ENCODE assay signal across 10 mouse cellular contexts in the genomic region with DNA sequence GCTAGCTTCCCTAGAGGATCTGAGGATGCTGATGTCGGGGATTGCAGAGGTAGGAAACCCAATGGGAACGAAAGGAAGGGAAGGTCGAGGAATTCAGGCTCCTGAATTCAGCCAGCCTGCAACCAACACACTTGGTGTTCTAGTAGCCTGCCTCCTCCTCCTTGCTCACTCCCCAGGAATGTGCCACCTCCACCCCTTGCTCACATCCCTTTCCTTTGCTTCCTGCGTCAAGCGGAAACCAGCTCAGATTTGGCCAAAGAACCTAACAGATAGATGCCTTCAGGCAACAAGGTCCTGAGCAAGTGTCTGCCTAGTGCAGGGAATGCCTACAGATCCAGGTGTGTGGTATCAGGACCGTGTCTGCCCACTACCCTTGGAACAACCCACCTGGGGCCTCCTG. TPM values are rescaled to one million over a fixed set of nuclear protein-coding genes. Genes with fewer than 3 reads are reported as not detected.
DNase-seq lines count a peak whose midpoint lies in the region; ATAC-seq lines count a peak whose summit lies in the region.
"Had no signal": no experiment of that assay in that cellular context is flagged by ENCODE, and none has a peak within 500 bp of the region (broad histone marks: within the 10 kb centered on the region; RNA-seq: fewer than 3 reads in every experiment).

No protein-coding gene starts in this region.

- ATAC-seq in kidney, embryonic 16.5 days (ENCODE audit: low FRiP score, low TSS enrichment): no peak
- no peak for ATAC-seq in heart, embryonic 15.5 days (replicated peaks; ENCODE audit: insufficient number of reproducible peaks, insufficient read depth, low FRiP score, low read depth)
- ATAC-seq in limb, embryonic 11.5 days (ENCODE audit: insufficient number of reproducible peaks, low FRiP score, low TSS enrichment, low read depth): no peak
- no peak for ATAC-seq in neural tube, embryonic 13.5 days (ENCODE audit: low read depth)

- H3K27me3 ChIP-seq in kidney, embryonic 16.5 days (ENCODE audit: insufficient read depth, low read length): peaks cover 21% of the 10 kb centered on the region
- H3K27me3 ChIP-seq in heart, embryonic 15.5 days: peaks cover 23% of the 10 kb centered on the region
- peaks cover 15% of the 10 kb centered on the region for H3K27me3 ChIP-seq in limb, embryonic 11.5 days (ENCODE audit: control insufficient read depth, insufficient read depth, low read length)
- H3K27me3 ChIP-seq in neural tube, embryonic 13.5 days: no peaks in the 10 kb centered on the region

- no peak for DNase-seq in kidney, adult 8-10 months
- no peak for DNase-seq in limb, embryonic 11.5 days (ENCODE audit: low spot score)
- no peak for DNase-seq in layer of hippocampus, adult 9-10 months (ENCODE audit: low spot score)
- DNase-seq in adrenal gland, postnatal 4 days (ENCODE audit: low spot score in 2 of 2): no peak
- DNase-seq in thymus, adult 18-20 months: no peak

- H3K4me3 ChIP-seq in kidney, embryonic 16.5 days (ENCODE audit: low read length): no peak overlapping the region; the same call in 1 of the 2 replicates
- no peak overlapping the region for H3K4me3 ChIP-seq in heart, embryonic 15.5 days
- H3K4me3 ChIP-seq in limb, embryonic 11.5 days (ENCODE audit: low read depth, low read length): no peak overlapping the region
- H3K4me3 ChIP-seq in neural tube, embryonic 13.5 days: no peak overlapping the region
- H3K4me3 ChIP-seq: erythroblast, embryonic 14.5 days had no signal

- peak overlapping the region; percentile 91 for H3K27ac ChIP-seq in kidney, embryonic 16.5 days (ENCODE audit: low read length)
- peak overlapping the region; percentile 65; the same call in 1 of the 2 replicates for H3K27ac ChIP-seq in heart, embryonic 15.5 days
- H3K27ac ChIP-seq in limb, embryonic 11.5 days (replicated peaks; ENCODE audit: low read depth, low read length): peak overlapping the region; percentile 45; the same call in 1 of the 2 replicates
- peak overlapping the region; percentile 91 for H3K27ac ChIP-seq in neural tube, embryonic 13.5 days (replicated peaks)

- peaks cover 77% of the 10 kb centered on the region for H3K4me1 ChIP-seq in kidney, embryonic 16.5 days (ENCODE audit: insufficient read depth, low read length)
- H3K4me1 ChIP-seq in heart, embryonic 15.5 days (replicated peaks): peaks cover 46% of the 10 kb centered on the region
- H3K4me1 ChIP-seq in limb, embryonic 11.5 days (ENCODE audit: control insufficient read depth, insufficient read depth, low read length): peaks cover 42% of the 10 kb centered on the region
- H3K4me1 ChIP-seq in neural tube, embryonic 13.5 days (replicated peaks): peaks cover 69% of the 10 kb centered on the region

- 44% methylated on average over 6 of the region's 6 CpGs for WGBS in kidney, embryonic 16.5 days
- WGBS in heart, embryonic 15.5 days: 38% methylated on average over 6 of the region's 6 CpGs
- 45% methylated on average over 6 of the region's 6 CpGs for WGBS in limb, embryonic 11.5 days
- WGBS in neural tube, embryonic 13.5 days: 66% methylated on average over 6 of the region's 6 CpGs

- H3K9me3 ChIP-seq in kidney, embryonic 16.5 days (ENCODE audit: low read length): no peaks in the 10 kb centered on the region
- no peaks in the 10 kb centered on the region for H3K9me3 ChIP-seq in heart, embryonic 15.5 days (replicated peaks)
- H3K9me3 ChIP-seq in limb, embryonic 11.5 days (ENCODE audit: control insufficient read depth, low read length): no peaks in the 10 kb centered on the region
- no peaks in the 10 kb centered on the region for H3K9me3 ChIP-seq in neural tube, embryonic 13.5 days

- H3K9ac ChIP-seq in kidney, embryonic 16.5 days (replicated peaks; ENCODE audit: low read length): peak overlapping the region; percentile 40
- H3K9ac ChIP-seq in heart, embryonic 15.5 days: no peak overlapping the region
- no peak overlapping the region for H3K9ac ChIP-seq in limb, embryonic 11.5 days (ENCODE audit: low read length)
- H3K9ac ChIP-seq in neural tube, embryonic 13.5 days: peak overlapping the region; percentile 61; the same call in 1 of the 2 replicates

- no peaks in the 10 kb centered on the region for H3K36me3 ChIP-seq in kidney, embryonic 16.5 days (ENCODE audit: insufficient read depth, low read length)
- H3K36me3 ChIP-seq in heart, embryonic 15.5 days: no peaks in the 10 kb centered on the region
- no peaks in the 10 kb centered on the region for H3K36me3 ChIP-seq in limb, embryonic 11.5 days (ENCODE audit: control insufficient read depth, insufficient read depth, low read length)
- H3K36me3 ChIP-seq in neural tube, embryonic 13.5 days: no peaks in the 10 kb centered on the region

- peak overlapping the region; percentile 44 for H3K4me2 ChIP-seq in kidney, embryonic 16.5 days (replicated peaks; ENCODE audit: low read depth, low read length)
- H3K4me2 ChIP-seq in heart, embryonic 15.5 days: no peak overlapping the region
- no peak overlapping the region for H3K4me2 ChIP-seq in limb, embryonic 11.5 days (ENCODE audit: low read depth, severe bottlenecking)
- peak overlapping the region; percentile 79 for H3K4me2 ChIP-seq in neural tube, embryonic 13.5 days

RNA-seq across cellular contexts. Expression of a gene that starts 4.0 kb away (rescaled TPM):
- 18.4 and 18.8 TPM in 2 replicates for polyA plus RNA-seq in kidney, embryonic 16.5 days (2015; fragmentation: Nextera tagmentation; extraction: Ambion mirVana)
- polyA plus RNA-seq in heart, embryonic 15.5 days (2015; fragmentation: Nextera tagmentation; extraction: Ambion mirVana): 17.3 and 19.0 TPM in 2 replicates
- 8.8 and 10.0 TPM in 2 replicates for polyA plus RNA-seq in limb, embryonic 11.5 days (2014; fragmentation: Nextera tagmentation; extraction: Ambion mirVana)
- polyA plus RNA-seq in neural tube, embryonic 13.5 days (2015; fragmentation: Nextera tagmentation; extraction: Ambion mirVana): 25.5 and 27.9 TPM in 2 replicates
- 10 to 100 TPM; 10.2 to 18.4 TPM for total RNA-seq in adrenal gland, postnatal 4 days (2021)

RNA-seq across cellular contexts. Expression of a gene that starts 20.1 kb away (rescaled TPM):
- 16.0 and 16.8 TPM in 2 replicates for polyA plus RNA-seq in kidney, embryonic 16.5 days (2015; fragmentation: Nextera tagmentation; extraction: Ambion mirVana)
- polyA plus RNA-seq in heart, embryonic 15.5 days (2015; fragmentation: Nextera tagmentation; extraction: Ambion mirVana): 5.8 and 10.3 TPM in 2 replicates
- polyA plus RNA-seq in limb, embryonic 11.5 days (2014; fragmentation: Nextera tagmentation; extraction: Ambion mirVana): 3.1 and 3.7 TPM in 2 replicates
- 1.2 and 1.4 TPM in 2 replicates for polyA plus RNA-seq in neural tube, embryonic 13.5 days (2015; fragmentation: Nextera tagmentation; extraction: Ambion mirVana)
- 10 to 100 TPM; 23.1 to 24.3 TPM for total RNA-seq in adrenal gland, postnatal 4 days (2021)

RNA-seq across cellular contexts. Expression of a gene that starts 34.7 kb away (rescaled TPM):
- 131 and 138 TPM in 2 replicates for polyA plus RNA-seq in kidney, embryonic 16.5 days (2015; fragmentation: Nextera tagmentation; extraction: Ambion mirVana)
- polyA plus RNA-seq in heart, embryonic 15.5 days (2015; fragmentation: Nextera tagmentation; extraction: Ambion mirVana): 62.7 and 79.5 TPM in 2 replicates
- polyA plus RNA-seq in limb, embryonic 11.5 days (2014; fragmentation: Nextera tagmentation; extraction: Ambion mirVana): 103 and 106 TPM in 2 replicates
- 95.1 and 99.9 TPM in 2 replicates for polyA plus RNA-seq in neural tube, embryonic 13.5 days (2015; fragmentation: Nextera tagmentation; extraction: Ambion mirVana)
- total RNA-seq in adrenal gland, postnatal 4 days (2021): 10 to 100 TPM; 64.8 to 65.8 TPM

RNA-seq across cellular contexts. Expression of a gene that starts 37.9 kb away (rescaled TPM):
- polyA plus RNA-seq in kidney, embryonic 16.5 days (2015; fragmentation: Nextera tagmentation; extraction: Ambion mirVana): 0.54 and 0.82 TPM in 2 replicates
- polyA plus RNA-seq in heart, embryonic 15.5 days (2015; fragmentation: Nextera tagmentation; extraction: Ambion mirVana): not detected in 2 replicates
- 0.19 TPM in 1 of 2 replicates, not detected in the other for polyA plus RNA-seq in limb, embryonic 11.5 days (2014; fragmentation: Nextera tagmentation; extraction: Ambion mirVana)
- polyA plus RNA-seq in neural tube, embryonic 13.5 days (2015; fragmentation: Nextera tagmentation; extraction: Ambion mirVana): 0.15 TPM in 1 of 2 replicates, not detected in the other
- not detected for total RNA-seq in adrenal gland, postnatal 4 days (2021)
- total RNA-seq: layer of hippocampus, postnatal 14 days had no signal
- polyA plus RNA-seq: erythroblast, embryonic 14.5 days had no signal

RNA-seq across cellular contexts. Expression of a gene that starts 42.0 kb away (rescaled TPM):
- polyA plus RNA-seq in kidney, embryonic 16.5 days (2015; fragmentation: Nextera tagmentation; extraction: Ambion mirVana): 0.37 TPM in 1 of 2 replicates, not detected in the other
- polyA plus RNA-seq in heart, embryonic 15.5 days (2015; fragmentation: Nextera tagmentation; extraction: Ambion mirVana): 0.57 and 0.65 TPM in 2 replicates
- not detected in 2 replicates for polyA plus RNA-seq in limb, embryonic 11.5 days (2014; fragmentation: Nextera tagmentation; extraction: Ambion mirVana)
- polyA plus RNA-seq in neural tube, embryonic 13.5 days (2015; fragmentation: Nextera tagmentation; extraction: Ambion mirVana): 0.89 TPM in 1 of 2 replicates, not detected in the other
- under 1 TPM; 0.45 to 0.68 TPM for total RNA-seq in adrenal gland, postnatal 4 days (2021)
- total RNA-seq: layer of hippocampus, postnatal 14 days had no signal
- polyA plus RNA-seq: erythroblast, embryonic 14.5 days had no signal

Comparison
In these comparisons a context has a peak if more than half of its experiments do, and no peak if none do; other contexts are left out.
1. H3K4me2 ChIP-seq: peak in kidney, embryonic 16.5 days (single experiment) and neural tube, embryonic 13.5 days (single experiment); none in heart, embryonic 15.5 days (single experiment) and limb, embryonic 11.5 days (single experiment).
2. H3K9ac ChIP-seq: peak in kidney, embryonic 16.5 days (single experiment) and neural tube, embryonic 13.5 days (single experiment); none in heart, embryonic 15.5 days (single experiment) and limb, embryonic 11.5 days (single experiment).
3. Peak in every context shown above with its lines, with median percentiles within 50 percentile points of each other: H3K27ac ChIP-seq.